Mouse (Mus musculus) intestine, embryonic 15.5 days (tissue): ENCODE results near the gene Prickle1. TPM values are rescaled to one million over a fixed set of nuclear protein-coding genes. Genes with fewer than 3 reads are reported as not detected.

Experiments used
- ATAC-seq: fragments of 200-750 bp; cut with Nextera tagmentation; 2 replicates; pipeline ENCODE4 v1.8.0; 2017; ENCODE audit warnings: moderate TSS enrichment, moderate library complexity
- H3K27ac ChIP-seq: fragments of 300-500 bp; sonication (generic); 2 replicates; pipeline ENCODE4 v1.5.1; 2015; ENCODE audit warnings: mild to moderate bottlenecking, inconsistent platforms
- H3K27me3 ChIP-seq: fragments of 300-500 bp; sonication (generic); replicated peaks from 2 replicates; pipeline ENCODE4 v1.6.1; 2015; ENCODE audit warnings: inconsistent platforms
- H3K36me3 ChIP-seq: fragments of 300-500 bp; sonication (generic); 2 replicates; pipeline ENCODE4 v1.6.1; 2015; ENCODE audit warnings: inconsistent platforms
- H3K4me1 ChIP-seq: fragments of 300-500 bp; sonication (generic); replicated peaks from 2 replicates; pipeline ENCODE4 v1.6.1; 2015; ENCODE audit warnings: inconsistent platforms
- H3K4me2 ChIP-seq: fragments of 300-500 bp; sonication (generic); replicated peaks from 2 replicates; pipeline ENCODE4 v1.6.1; 2015; ENCODE audit warnings: mild to moderate bottlenecking, inconsistent platforms
- H3K4me3 ChIP-seq: fragments of 300-500 bp; sonication (generic); replicated peaks from 2 replicates; pipeline ENCODE4 v1.5.1; 2015; ENCODE audit warnings: inconsistent platforms
- H3K9ac ChIP-seq: fragments of 300-500 bp; sonication (generic); 2 replicates; pipeline ENCODE4 v1.6.1; 2015; ENCODE audit warnings: inconsistent platforms
- H3K9me3 ChIP-seq: fragments of 300-500 bp; sonication (generic); 2 replicates; pipeline ENCODE4 v1.6.1; 2016; ENCODE audit warnings: inconsistent platforms
- WGBS: fragments of 180-500 bp; shearing (Covaris S2); methylation state at CpG from one replicate; pipeline ENCODE4 v1.1.7; 2015; 5-methylcytosine and 5-hydroxymethylcytosine counted together
- polyA plus RNA-seq: library from polyadenylated mRNA; unstranded; fragments of >200 nt; fragmentation: Nextera tagmentation; extraction: Ambion mirVana; gene quantifications from 2 replicates; pipeline ENCODE4 v1.2.1, GENCODE M21; 2015

The Prickle1 gene
- polyA plus RNA-seq, 1 experiment from 2014 or later, result 23.7 TPM

DNA sequence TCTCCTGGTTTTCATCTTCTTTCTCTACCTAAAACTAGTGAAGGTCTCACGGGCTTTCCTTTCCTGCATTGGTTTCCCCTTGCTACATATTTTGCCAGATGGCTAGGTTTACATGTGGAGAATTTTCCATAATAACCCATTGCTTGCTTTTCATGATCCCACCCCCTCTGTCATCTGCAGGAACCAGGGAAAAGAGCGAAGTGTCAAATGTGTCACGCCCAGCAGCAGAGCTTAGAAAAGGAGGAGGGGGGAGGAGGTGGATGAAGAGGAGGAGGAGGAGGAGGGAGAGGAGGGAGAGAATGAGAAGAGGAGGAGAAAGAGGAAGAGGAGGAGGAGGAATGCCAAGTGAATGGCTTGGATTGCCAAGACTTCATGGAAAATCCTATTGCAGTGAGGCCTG lies 17.9 kb upstream of the Prickle1 start:
- Histone ChIP-seq H3K9ac (no peak overlapping the region), H3K27ac (no peak overlapping the region), H3K9me3 (no peaks in the 10 kb centered on the region), H3K36me3 (no peaks in the 10 kb centered on the region), H3K27me3 (no peaks in the 10 kb centered on the region), H3K4me2 (no peak overlapping the region), H3K4me1 (peaks cover 3% of the 10 kb centered on the region; the same call in 1 of the 2 replicates), H3K4me3 (no peak overlapping the region)
- 44% methylated on average over 3 of the region's 3 CpGs for WGBS
- no peak for ATAC-seq

DNA sequence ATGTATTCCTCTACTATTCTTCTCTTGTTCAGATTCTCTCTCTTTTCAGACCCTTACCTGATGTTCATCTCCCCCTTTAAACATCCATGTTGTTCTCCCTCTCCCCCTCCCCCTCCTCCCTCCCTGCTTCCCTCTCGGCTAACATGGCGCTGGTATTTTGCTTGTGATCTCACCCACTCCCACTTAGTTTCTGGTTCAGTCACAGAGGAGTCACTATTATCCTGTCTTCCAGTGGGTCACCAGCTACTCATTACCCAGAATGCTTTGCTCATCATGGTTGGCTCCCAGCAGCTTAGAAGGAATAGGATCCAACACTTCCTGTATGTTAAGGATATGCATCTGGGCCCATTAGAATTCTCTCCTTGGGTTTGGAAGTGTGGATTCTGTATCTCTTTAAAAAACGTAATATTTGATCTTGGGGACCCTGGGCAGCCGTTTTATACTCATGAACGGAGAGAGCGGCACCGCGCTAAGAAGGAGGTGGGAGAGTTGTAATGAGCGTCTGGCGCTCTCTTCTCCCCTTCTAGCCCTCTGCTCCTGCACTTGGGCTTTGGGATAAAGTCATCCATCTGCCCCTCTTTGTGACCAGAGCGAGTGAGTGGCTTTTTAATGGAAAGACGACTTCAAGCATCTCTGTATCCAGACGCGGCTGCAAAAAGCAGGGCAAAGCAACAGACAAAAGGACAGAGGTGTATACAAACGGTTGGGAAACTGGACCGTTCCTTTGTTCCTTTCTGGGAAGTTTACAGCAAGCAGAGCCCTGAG lies 16.0 kb upstream of the Prickle1 start:
- WGBS, result 84% methylated on average over 16 of the region's 16 CpGs
- Histone ChIP-seq H3K9me3 (no peaks in the 10 kb centered on the region), H3K36me3 (no peaks in the 10 kb centered on the region), H3K4me2 (no peak overlapping the region), H3K4me3 (no peak overlapping the region), H3K27ac (0 out of 2 replicates have a peak overlapping the region, but pooled peaks have one; percentile 13), H3K4me1 (peaks cover 3% of the 10 kb centered on the region; the same call in 1 of the 2 replicates), H3K9ac (no peak overlapping the region), H3K27me3 (no peaks in the 10 kb centered on the region)
- ATAC-seq, result no peak

DNA sequence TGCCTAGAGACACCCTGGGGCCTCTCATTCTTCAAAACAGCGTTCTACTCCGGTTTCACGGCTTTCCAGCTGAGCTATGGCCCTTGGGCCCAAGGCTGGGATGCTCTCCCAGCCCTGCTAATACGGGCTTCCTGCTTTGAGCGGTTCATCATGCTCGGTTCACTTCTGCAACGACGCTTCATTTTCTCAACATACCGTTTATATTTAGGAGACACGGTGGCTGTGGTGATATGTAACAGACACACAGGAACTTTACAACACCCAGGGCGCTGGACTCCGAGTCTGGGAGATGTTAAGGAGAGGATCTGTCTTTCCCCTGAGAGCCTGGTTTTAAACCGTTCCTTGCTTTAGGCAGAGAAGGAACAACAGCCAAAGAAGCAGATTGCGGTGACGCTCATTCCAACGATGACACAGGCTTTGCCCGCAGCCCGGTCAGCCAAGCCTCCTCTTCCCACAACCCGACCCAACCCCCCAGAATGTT lies 15.1 kb upstream of the Prickle1 start:
- no peaks in the 10 kb centered on the region for H3K9me3 ChIP-seq
- peak; percentile 72 for ATAC-seq
- WGBS, result 38% methylated on average over 19 of the region's 19 CpGs
- no peaks in the 10 kb centered on the region for H3K27me3 ChIP-seq
- peaks cover 3% of the 10 kb centered on the region; the same call in 1 of the 2 replicates for H3K4me1 ChIP-seq
- H3K27ac ChIP-seq, result peak overlapping the region; percentile 78
- H3K36me3 ChIP-seq, result no peaks in the 10 kb centered on the region
- H3K4me3 ChIP-seq, result no peak overlapping the region
- no peak overlapping the region for H3K9ac ChIP-seq
- H3K4me2 ChIP-seq, result 0 out of 2 replicates have a peak overlapping the region, but pooled peaks have one; percentile 19

DNA sequence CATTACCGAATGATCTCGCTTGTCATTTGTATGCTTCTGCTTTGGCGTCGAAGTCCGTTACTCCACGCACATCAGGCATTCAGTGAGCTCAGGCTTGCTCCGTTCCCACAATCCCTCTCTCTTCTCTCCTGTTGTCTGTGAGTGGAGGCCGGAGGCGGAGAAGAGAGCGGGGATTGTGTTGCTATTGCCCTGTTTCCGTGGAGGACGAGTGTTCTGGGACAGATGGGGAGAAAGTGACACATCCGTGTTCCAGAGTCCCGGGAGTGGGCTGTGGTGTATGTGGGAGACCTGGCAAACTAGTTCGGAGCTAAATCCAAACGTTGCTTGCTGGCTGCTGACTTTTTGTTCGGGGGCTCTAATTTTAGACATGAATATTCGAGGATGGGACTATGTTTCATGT lies 14.6 kb upstream of the Prickle1 start:
- Histone ChIP-seq H3K4me3 (no peak overlapping the region), H3K4me2 (0 out of 2 replicates have a peak overlapping the region, but pooled peaks have one; percentile 19), H3K36me3 (no peaks in the 10 kb centered on the region), H3K4me1 (peaks cover 3% of the 10 kb centered on the region; the same call in 1 of the 2 replicates), H3K9me3 (no peaks in the 10 kb centered on the region), H3K9ac (no peak overlapping the region), H3K27me3 (no peaks in the 10 kb centered on the region), H3K27ac (peak overlapping the region; percentile 78)
- WGBS, result 67% methylated on average over 18 of the region's 18 CpGs
- 0 out of 2 replicates have a peak, but pooled peaks have one; percentile 10 for ATAC-seq

DNA sequence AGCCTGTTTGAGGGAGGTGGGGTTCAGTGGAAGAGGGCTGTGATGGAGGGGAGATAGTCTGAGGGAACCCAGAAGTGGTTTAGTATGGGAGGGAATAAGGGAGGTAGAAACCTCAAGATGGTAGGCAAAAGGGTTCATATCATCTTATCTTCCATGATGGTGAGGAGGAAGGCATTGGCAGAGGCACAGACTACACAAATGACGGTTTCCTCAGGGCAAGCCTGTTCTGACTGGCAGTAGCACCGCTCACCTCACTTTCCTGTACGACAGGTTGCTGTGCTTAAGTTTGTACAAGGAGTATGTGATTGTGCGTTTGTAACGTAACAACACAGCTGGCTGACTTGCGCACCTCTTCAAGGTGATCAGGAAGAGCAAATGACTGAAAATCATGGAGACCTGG lies 7.2 kb upstream of the Prickle1 start:
- Histone ChIP-seq H3K4me2 (no peak overlapping the region), H3K9ac (no peak overlapping the region), H3K9me3 (no peaks in the 10 kb centered on the region), H3K4me1 (no peaks in the 10 kb centered on the region), H3K36me3 (no peaks in the 10 kb centered on the region), H3K27ac (no peak overlapping the region), H3K4me3 (no peak overlapping the region), H3K27me3 (no peaks in the 10 kb centered on the region)
- ATAC-seq, result no peak
- WGBS, result 91% methylated on average over 6 of the region's 6 CpGs

DNA sequence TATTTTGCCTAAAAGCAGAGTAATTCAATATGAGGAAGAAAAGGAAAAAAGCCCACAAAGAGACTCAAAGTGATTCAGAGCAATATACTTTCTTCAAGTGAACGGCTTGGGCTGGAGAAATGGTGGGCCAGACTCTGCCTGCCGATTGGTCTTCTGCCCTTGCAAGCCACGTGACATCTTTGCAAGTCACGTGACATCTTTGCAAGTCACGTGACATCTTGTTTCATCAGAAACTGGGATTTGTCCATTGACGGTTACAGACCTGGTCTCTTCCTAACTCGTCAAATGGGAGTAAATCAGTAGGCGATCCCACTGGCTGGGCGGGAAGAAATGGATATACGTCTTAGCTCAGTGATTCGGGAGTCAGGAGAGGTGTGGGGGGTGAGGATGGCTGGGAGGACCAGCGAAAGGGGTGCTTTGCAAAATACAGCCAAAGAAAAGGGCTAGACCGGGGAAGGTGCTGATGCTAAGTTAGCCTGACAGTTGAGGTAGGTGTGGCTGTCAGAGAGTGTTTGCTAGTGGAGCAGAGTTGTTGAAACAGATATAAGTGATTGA lies 5.8 kb upstream of the Prickle1 start:
- ATAC-seq, result no peak

DNA sequence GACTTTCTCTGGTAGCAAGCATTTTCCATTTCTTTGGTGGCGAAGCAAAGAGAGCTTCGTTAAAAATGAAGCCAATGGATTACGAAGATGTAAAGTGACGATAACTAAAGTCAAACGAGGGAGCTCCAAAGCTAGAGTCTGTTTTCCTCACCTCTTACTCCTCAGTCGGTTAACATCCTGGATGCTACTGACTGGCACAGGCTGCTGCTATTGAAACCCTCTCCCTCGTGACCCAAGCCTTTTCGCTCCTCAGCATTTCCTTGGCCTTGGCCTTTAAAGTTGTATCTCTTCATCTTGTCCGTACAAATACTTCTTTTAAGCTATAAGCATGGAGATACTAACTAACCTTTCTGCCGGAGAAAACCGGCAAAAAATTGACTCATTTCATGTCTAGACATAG lies 1.3 kb upstream of the Prickle1 start:
- Histone ChIP-seq H3K27me3 (no peaks in the 10 kb centered on the region), H3K36me3 (no peaks in the 10 kb centered on the region), H3K4me2 (peak overlapping the region; percentile 93), H3K4me1 (peaks cover 10% of the 10 kb centered on the region), H3K4me3 (no peak overlapping the region), H3K9ac (no peak overlapping the region; the same call in 1 of the 2 replicates), H3K9me3 (no peaks in the 10 kb centered on the region), H3K27ac (no peak overlapping the region)
- 70% methylated on average over 11 of the region's 11 CpGs for WGBS
- no peak for ATAC-seq

More for the DNA sequence above, 5.8 kb upstream of the Prickle1 start:
- 91% methylated on average over 13 of the region's 13 CpGs for WGBS
- Histone ChIP-seq H3K9me3 (no peaks in the 10 kb centered on the region), H3K4me1 (no peaks in the 10 kb centered on the region; the same call in 1 of the 2 replicates), H3K4me3 (no peak overlapping the region), H3K36me3 (no peaks in the 10 kb centered on the region), H3K27ac (no peak overlapping the region), H3K4me2 (no peak overlapping the region), H3K27me3 (no peaks in the 10 kb centered on the region), H3K9ac (no peak overlapping the region)

DNA sequence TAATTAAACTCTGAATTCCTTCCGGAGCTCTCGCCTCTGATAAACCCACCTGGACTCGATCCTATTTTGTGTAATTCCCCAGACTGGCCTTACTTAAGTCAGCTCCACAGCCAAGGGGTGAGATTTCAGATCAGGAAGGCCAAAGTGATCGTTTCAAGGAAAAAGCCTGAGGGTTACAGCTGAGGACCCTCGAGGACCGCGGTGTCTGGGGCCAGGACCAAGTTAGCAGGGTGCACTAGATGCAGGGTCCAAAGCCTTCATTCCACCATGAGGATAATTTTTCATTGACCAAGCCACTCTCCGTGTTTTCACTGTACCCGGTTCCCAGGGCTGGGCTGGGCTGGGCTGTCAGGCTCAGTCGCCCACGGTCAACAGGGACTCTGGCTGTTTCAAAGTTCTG lies 594 bp upstream of the Prickle1 start:
- peak overlapping the region; percentile 96; the same call in 1 of the 2 replicates for H3K9ac ChIP-seq
- H3K27ac ChIP-seq, result peak overlapping the region; percentile 86; the same call in 1 of the 2 replicates
- H3K4me2 ChIP-seq, result peak overlapping the region; percentile 93
- no peaks in the 10 kb centered on the region for H3K36me3 ChIP-seq
- no peaks in the 10 kb centered on the region for H3K9me3 ChIP-seq
- H3K4me3 ChIP-seq, result peak overlapping the region; percentile 98
- peak; percentile 58 for ATAC-seq
- under 1% methylated on average over 11 of the region's 11 CpGs for WGBS
- no peaks in the 10 kb centered on the region for H3K27me3 ChIP-seq
- H3K4me1 ChIP-seq, result peaks cover 16% of the 10 kb centered on the region

DNA sequence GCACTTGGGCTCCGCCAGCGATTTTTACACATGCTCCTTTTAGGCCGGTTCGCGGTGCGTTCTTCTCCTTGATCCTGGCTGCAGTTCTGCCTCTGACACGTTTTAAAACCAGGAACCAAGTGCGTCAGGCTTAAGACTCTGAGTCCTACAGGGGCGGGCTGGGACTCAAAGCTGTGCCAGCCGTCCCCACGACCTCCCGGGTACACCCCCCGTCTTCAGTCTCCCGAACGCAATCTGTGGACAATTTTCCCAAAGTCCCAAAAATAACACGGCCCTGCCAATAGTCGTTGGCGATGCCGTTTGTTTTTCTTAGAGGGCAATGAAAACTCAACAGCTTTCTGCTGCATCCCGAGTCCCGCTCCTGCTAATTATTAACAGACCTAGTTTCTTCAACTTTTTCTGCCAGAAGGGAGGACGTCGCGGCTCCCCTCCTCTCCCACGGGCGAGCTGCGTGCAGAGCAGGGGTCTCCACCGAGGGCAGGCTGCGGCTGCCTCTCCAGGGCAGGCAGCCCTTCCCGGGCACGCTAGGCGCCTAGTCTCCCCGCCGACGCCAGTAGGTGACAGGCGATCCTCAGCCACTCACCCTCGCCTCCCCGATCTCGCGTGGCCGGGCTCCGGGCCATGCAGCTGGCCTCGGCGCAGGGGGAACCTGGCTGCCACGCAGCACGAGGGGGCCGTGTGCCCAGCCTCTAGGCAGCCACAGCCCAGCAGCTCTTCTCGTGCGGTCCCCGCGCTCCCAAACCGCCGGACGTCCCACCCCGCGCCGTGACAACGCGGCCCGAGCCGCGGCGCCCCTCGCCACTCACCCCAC lies 598 bp downstream of the Prickle1 start:
- Histone ChIP-seq H3K4me3 (peak overlapping the region; percentile 98), H3K27me3 (no peaks in the 10 kb centered on the region), H3K36me3 (no peaks in the 10 kb centered on the region), H3K4me2 (peak overlapping the region; percentile 93), H3K9ac (peak overlapping the region; percentile 96), H3K4me1 (peaks cover 21% of the 10 kb centered on the region), H3K27ac (peak overlapping the region; percentile 86), H3K9me3 (no peaks in the 10 kb centered on the region)
- peak; percentile 57 for ATAC-seq
- under 1% methylated on average over 64 of the region's 64 CpGs for WGBS

DNA sequence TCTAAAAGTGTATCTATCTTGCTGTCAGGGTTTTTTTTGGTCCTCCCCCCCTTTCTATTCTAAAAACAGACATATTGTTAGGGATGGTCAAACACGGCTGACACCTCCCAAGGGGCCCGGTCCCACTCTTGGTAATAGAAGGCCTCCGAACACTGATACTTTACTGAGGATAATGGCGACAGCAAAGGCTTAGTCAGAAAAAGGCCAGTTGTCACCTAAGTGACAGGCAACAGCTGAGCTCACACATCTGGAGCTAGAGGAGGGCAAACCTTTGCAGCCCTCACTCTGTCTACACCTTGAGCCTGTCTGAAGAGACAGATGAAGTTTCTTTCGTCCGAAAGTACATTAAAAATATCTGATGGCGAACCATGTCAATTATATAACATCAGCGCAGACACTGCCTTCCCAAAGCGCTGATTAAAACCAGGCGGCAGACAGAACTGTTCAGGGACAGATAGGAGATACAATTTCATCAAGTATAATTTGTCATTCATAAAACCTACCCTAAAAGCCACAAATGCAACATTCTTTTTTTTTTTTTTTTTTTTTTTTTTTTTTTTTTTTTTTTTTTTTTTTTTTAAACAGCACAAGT lies 1.3 kb downstream of the Prickle1 start:
- peak overlapping the region; percentile 38 for H3K9ac ChIP-seq
- peaks cover 24% of the 10 kb centered on the region for H3K4me1 ChIP-seq
- no peaks in the 10 kb centered on the region for H3K27me3 ChIP-seq
- no peak for ATAC-seq
- no peaks in the 10 kb centered on the region for H3K9me3 ChIP-seq
- 0 out of 2 replicates have a peak overlapping the region, but pooled peaks have one; percentile 23 for H3K27ac ChIP-seq
- H3K4me3 ChIP-seq, result peak overlapping the region; percentile 98
- peak overlapping the region; percentile 93 for H3K4me2 ChIP-seq
- H3K36me3 ChIP-seq, result no peaks in the 10 kb centered on the region
- WGBS, result 11% methylated on average over 10 of the region's 10 CpGs

DNA sequence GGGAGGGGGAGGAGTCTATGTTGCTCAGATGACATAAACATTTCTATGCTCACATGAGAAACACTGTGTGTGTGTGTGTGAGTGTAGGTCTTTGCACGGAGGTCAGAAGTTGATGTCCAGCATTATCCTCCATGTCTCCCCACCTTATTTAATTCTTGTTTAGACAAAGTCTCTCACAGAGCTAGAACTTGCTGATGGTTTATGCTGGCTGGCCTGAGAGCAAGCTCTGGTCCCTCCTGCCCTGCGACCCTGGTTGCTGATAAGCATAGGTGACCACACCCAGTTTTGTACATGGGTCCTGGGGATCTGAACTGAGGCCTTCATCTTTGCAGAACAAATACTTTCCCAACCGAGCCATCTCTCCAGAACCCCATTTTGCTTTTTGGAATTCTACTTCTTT lies 3.1 kb downstream of the Prickle1 start:
- H3K36me3 ChIP-seq, result no peaks in the 10 kb centered on the region
- ATAC-seq, result no peak
- H3K27ac ChIP-seq, result 0 out of 2 replicates have a peak overlapping the region, but pooled peaks have one; percentile 45
- H3K4me2 ChIP-seq, result peak overlapping the region; percentile 58
- no peak overlapping the region for H3K4me3 ChIP-seq
- H3K4me1 ChIP-seq, result peaks cover 30% of the 10 kb centered on the region
- WGBS, result 48% methylated on average over 3 of the region's 3 CpGs
- no peaks in the 10 kb centered on the region for H3K27me3 ChIP-seq
- no peaks in the 10 kb centered on the region for H3K9me3 ChIP-seq
- H3K9ac ChIP-seq, result no peak overlapping the region
